Mouse (Mus musculus): ENCODE data around the gene Adra2c. TPM values are rescaled to one million over a fixed set of nuclear protein-coding genes. Genes with fewer than 3 reads are reported as not detected.

Adra2c gene
- total RNA-seq (2023) = not detected

GRCm38 (mm10) chr5:35278019-35278418, at the start of gene Adra2c:
TSS of gene Adra2c (plus strand) at chr5:35278319.

Other genes with a start within 250 kb of the Adra2c start
- gene Hgfac, start 236.8 kb upstream of the Adra2c start, total RNA-seq (2023) = not detected
- not detected for gene Dok7, start 221.6 kb upstream of the Adra2c start, total RNA-seq (2023)
- 41.3 TPM for gene Lrpap1, start 172.6 kb upstream of the Adra2c start, total RNA-seq (2023)
- gene Hmx1, start 110.8 kb downstream of the Adra2c start, total RNA-seq (2023) = not detected
- gene Cpz, start 247.4 kb downstream of the Adra2c start, total RNA-seq (2023) = not detected

Data from CD4-positive naive resting alpha-beta T cell, adult 57 days (primary cell).